Mouse (Mus musculus): ENCODE data around the gene 1700029F12Rik. TPM values are rescaled to one million over a fixed set of nuclear protein-coding genes. Genes with fewer than 3 reads are reported as not detected.

Gene 1700029F12Rik
- total and polyA plus RNA-seq, 3 experiments: not detected

GRCm38 (mm10) chr13:97080201-97080600 lies 46.0 kb upstream of the 1700029F12Rik start:
- TF ChIP-seq ELF1 (IDR thresholded peaks at IDR 0.05; ENCODE audit: low read depth, low read length) (no peak), CHD2 (IDR thresholded peaks at IDR 0.05; ENCODE audit: low read length) (no peak), ETS1 (conservative IDR thresholded peaks at IDR 0.05; ENCODE audit: low read depth, low read length) (no peak), TCF12 (IDR thresholded peaks at IDR 0.05; ENCODE audit: low read depth, low read length) (no peak), NRF1 (IDR thresholded peaks at IDR 0.05; ENCODE audit: low read depth, low read length) (no peak), E2F4 (IDR thresholded peaks at IDR 0.05; ENCODE audit: insufficient replicate concordance, low read depth, low read length) (no peak), MAFK (IDR thresholded peaks at IDR 0.05; ENCODE audit: insufficient replicate concordance, low read length) (no peak), UBTF (IDR thresholded peaks at IDR 0.05; ENCODE audit: low read depth, low read length) (no peak), MAZ (IDR thresholded peaks at IDR 0.05; ENCODE audit: low read depth, low read length) (no peak), MEF2A (IDR thresholded peaks at IDR 0.05; ENCODE audit: borderline replicate concordance, low read depth, low read length) (no peak), RAD21 (IDR thresholded peaks at IDR 0.05; ENCODE audit: low read depth, low read length) (no peak), SIN3A (IDR thresholded peaks at IDR 0.05; ENCODE audit: low read length) (no peak), MXI1 (IDR thresholded peaks at IDR 0.05; ENCODE audit: low read depth, low read length) (no peak), PAX5 (IDR thresholded peaks at IDR 0.05; ENCODE audit: low read length) (no peak), JUN (IDR thresholded peaks at IDR 0.05; ENCODE audit: insufficient read depth, low read depth, low read length) (no peak), HCFC1 (IDR thresholded peaks at IDR 0.05; ENCODE audit: low read depth, low read length) (no peak), CHD1 (IDR thresholded peaks at IDR 0.05; ENCODE audit: low read depth, low read length) (no peak)
- no peaks in the 10 kb centered on the region for H3K4me1 ChIP-seq (ENCODE audit: control insufficient read depth in 1 of 2, insufficient read depth in 2 of 2)
- dilution Hi-C loops (cut with MboI; ENCODE audit: extremely low pct_ligation_motif_present, extremely low pct_unique_long_range_greater_than_20kb, low sequenced_read_pairs) (no loop called here), in situ Hi-C loops (cut with MboI; ENCODE audit: low pct_ligation_motif_present, low pct_unique_long_range_greater_than_20kb, low sequenced_read_pairs) (no loop called here)
- no peaks in the 10 kb centered on the region for H3K27me3 ChIP-seq (replicated peaks)
- no peak overlapping the region for H3K4me3 ChIP-seq (replicated peaks in 1 of 3; ENCODE audit: low read depth in 2 of 3, low read length in 2 of 3, poor library complexity in 1 of 3)
- H3K4me2 ChIP-seq (ENCODE audit: insufficient read depth, low read depth, poor library complexity, severe bottlenecking): no peak overlapping the region
- H3K79me2 ChIP-seq (replicated peaks; ENCODE audit: control insufficient read depth, extremely low read depth, insufficient read depth, poor library complexity, severe bottlenecking): no peaks in the 10 kb centered on the region
- no peak overlapping the region for H3K9ac ChIP-seq (ENCODE audit: insufficient read depth, low read depth)
- H3K9me3 ChIP-seq (replicated peaks; ENCODE audit: low read length): no peaks in the 10 kb centered on the region
- no peak for DNase-seq (ENCODE audit: extremely low read depth)
- no peak overlapping the region for H3K27ac ChIP-seq (ENCODE audit: insufficient read depth, low read depth)
- no peaks in the 10 kb centered on the region for H3K36me3 ChIP-seq (replicated peaks in 1 of 2; ENCODE audit: control insufficient read depth in 1 of 2, insufficient read depth in 1 of 2, low read length in 1 of 2)

- no peaks in the 10 kb centered on the region for H3K27me3 ChIP-seq (replicated peaks)
- TF ChIP-seq NELFE (IDR thresholded peaks at IDR 0.05; ENCODE audit: low read depth, low read length) (no peak), SIN3A (IDR thresholded peaks at IDR 0.05; ENCODE audit: low read length) (no peak), TBP (conservative IDR thresholded peaks at IDR 0.05; ENCODE audit: low read depth, low read length) (no peak), MEF2A (IDR thresholded peaks at IDR 0.05; ENCODE audit: borderline replicate concordance, low read depth, low read length) (no peak), UBTF (IDR thresholded peaks at IDR 0.05; ENCODE audit: low read depth, low read length) (no peak), ZMIZ1 (IDR thresholded peaks at IDR 0.05; ENCODE audit: low read depth, low read length) (no peak), SMC3 (IDR thresholded peaks at IDR 0.05; ENCODE audit: low read depth, low read length) (no peak), GABPA (IDR thresholded peaks at IDR 0.05; ENCODE audit: insufficient replicate concordance, low read depth, low read length) (no peak), RCOR1 (conservative IDR thresholded peaks at IDR 0.05; ENCODE audit: low read depth, low read length) (no peak), IRF4 (IDR thresholded peaks at IDR 0.05; ENCODE audit: low read depth, low read length) (no peak), MAZ (IDR thresholded peaks at IDR 0.05; ENCODE audit: low read depth, low read length) (no peak), MXI1 (IDR thresholded peaks at IDR 0.05; ENCODE audit: low read depth, low read length) (no peak), ETS1 (conservative IDR thresholded peaks at IDR 0.05; ENCODE audit: low read depth, low read length) (no peak), MAFK (IDR thresholded peaks at IDR 0.05; ENCODE audit: insufficient replicate concordance, low read length) (no peak)
- no peak overlapping the region for H3K4me2 ChIP-seq (ENCODE audit: insufficient read depth, low read depth, poor library complexity, severe bottlenecking)
- H3K36me3 ChIP-seq (replicated peaks in 1 of 2; ENCODE audit: control insufficient read depth in 1 of 2, insufficient read depth in 1 of 2, low read length in 1 of 2): no peaks in the 10 kb centered on the region
- H3K79me2 ChIP-seq (replicated peaks; ENCODE audit: control insufficient read depth, extremely low read depth, insufficient read depth, poor library complexity, severe bottlenecking): no peaks in the 10 kb centered on the region
- H3K9ac ChIP-seq (ENCODE audit: insufficient read depth, low read depth): no peak overlapping the region
- in situ Hi-C loops (cut with MboI; ENCODE audit: low pct_ligation_motif_present, low pct_unique_long_range_greater_than_20kb, low sequenced_read_pairs): no loop called here
- H3K27ac ChIP-seq (ENCODE audit: insufficient read depth, low read depth): no peak overlapping the region
- DNase-seq (ENCODE audit: extremely low read depth): no peak
- dilution Hi-C loops (cut with MboI; ENCODE audit: extremely low pct_ligation_motif_present, extremely low pct_unique_long_range_greater_than_20kb, low sequenced_read_pairs): no loop called here
- H3K4me1 ChIP-seq (ENCODE audit: control insufficient read depth in 1 of 2, insufficient read depth in 2 of 2): no peaks in the 10 kb centered on the region
- H3K9me3 ChIP-seq (replicated peaks; ENCODE audit: low read length): no peaks in the 10 kb centered on the region
- H3K4me3 ChIP-seq (replicated peaks in 1 of 3; ENCODE audit: low read depth in 2 of 3, low read length in 2 of 3, poor library complexity in 1 of 3): no peak overlapping the region
Measured at GRCm38 (mm10) chr13:97077556-97077955, 43.4 kb upstream of the 1700029F12Rik start.

Data from CH12.LX (cell line).